Mouse (Mus musculus): ENCODE data around the gene Numa1.

DNA sequence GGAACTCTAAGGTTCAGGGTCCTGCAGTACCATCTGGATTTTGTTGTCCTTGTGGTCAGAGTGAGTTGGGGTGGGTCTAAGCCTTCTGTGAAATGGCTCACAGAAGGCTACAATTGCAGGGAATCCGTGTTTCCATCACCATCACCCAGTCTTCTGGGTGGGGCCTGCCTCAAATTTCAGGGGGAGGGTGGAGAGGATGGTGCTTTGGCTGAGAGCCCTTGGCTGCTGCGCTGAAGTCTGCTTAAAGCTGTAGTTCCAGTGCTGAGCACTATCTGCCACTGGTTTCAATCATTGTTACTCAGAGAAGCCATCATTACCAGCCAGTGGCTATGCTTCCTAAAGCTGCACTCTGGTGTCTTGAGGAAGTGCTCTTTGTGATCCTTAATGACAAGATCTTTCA lies 40.6 kb downstream of the Numa1 start:
- TF ChIP-seq CTCF (IDR thresholded peaks at IDR 0.05; ENCODE audit: extremely low read depth, insufficient read length, insufficient replicate concordance, low read depth, low read length): no peak
- no peak for TF ChIP-seq POLR2A (IDR thresholded peaks at IDR 0.05; ENCODE audit: low read depth, low read length)
